Mouse (Mus musculus): Measurements from ENCODE around the gene Dnajc12. TPM values are rescaled to one million over a fixed set of nuclear protein-coding genes. Genes with fewer than 3 reads are reported as not detected.
"Not testable (repeated sequence)": the region's sequence is repeated elsewhere in the genome, so short reads cannot be mapped to it uniquely, and the experiment has no call there.

Dnajc12 gene
- polyA plus RNA-seq, 2 experiments = 8.3 to 20.1 TPM

GRCm38 (mm10) chr10:63338914-63339643 lies 43.2 kb upstream of the Dnajc12 start:
- ATAC-seq (ENCODE audit: insufficient read depth) = peak; percentile 96
- peak; percentile 83 to 88 (median 84) for DNase-seq (ENCODE audit: low read depth in 3 of 3, low spot score in 3 of 3)
- Histone ChIP-seq H3K4me3 (ENCODE audit: insufficient read depth in 1 of 2, low read depth in 2 of 2, low read length in 2 of 2) (peak overlapping the region; percentile 79 to 99), H3K9ac (replicated peaks) (peak overlapping the region; percentile 91), H3K9me3 (ENCODE audit: control insufficient read depth, low read length) (no peaks in the 10 kb centered on the region), H3K4me1 (replicated peaks; ENCODE audit: control insufficient read depth in 2 of 2, insufficient read depth in 2 of 2, low read length in 1 of 2) (peaks cover 17 to 18% of the 10 kb centered on the region in 2 experiments), H3K36me3 (replicated peaks; ENCODE audit: control insufficient read depth, insufficient read depth, low read depth) (peaks cover 16% of the 10 kb centered on the region), H3K27ac (peak overlapping the region; percentile 64), H3K27me3 (ENCODE audit: control insufficient read depth, insufficient read depth, low read length) (no peaks in the 10 kb centered on the region), H3K4me2 (ENCODE audit: low read depth) (peak overlapping the region; percentile 91)
- no peak for TF ChIP-seq EP300 (IDR thresholded peaks at IDR 0.05; ENCODE audit: low read depth)
- TF ChIP-seq CTCF (IDR thresholded peaks at IDR 0.05; ENCODE audit: low read depth) = no peak; the same call in 1 of the 2 replicates
- WGBS (ENCODE audit: insufficient replicate concordance) = 1% methylated on average over 62 of the region's 74 CpGs

GRCm38 (mm10) chr10:63341351-63341750 lies 40.9 kb upstream of the Dnajc12 start:
- DNase-seq (ENCODE audit: low read depth in 3 of 3, low spot score in 3 of 3) = no peak
- Histone ChIP-seq H3K4me2 (ENCODE audit: low read depth) (no peak overlapping the region), H3K4me1 (replicated peaks; ENCODE audit: control insufficient read depth in 2 of 2, insufficient read depth in 2 of 2, low read length in 1 of 2) (peaks cover 17% of the 10 kb centered on the region in 2 experiments), H3K9me3 (ENCODE audit: control insufficient read depth, low read length) (no peaks in the 10 kb centered on the region), H3K27me3 (ENCODE audit: control insufficient read depth, insufficient read depth, low read length) (no peaks in the 10 kb centered on the region), H3K27ac (no peak overlapping the region), H3K4me3 (ENCODE audit: insufficient read depth in 1 of 2, low read depth in 2 of 2, low read length in 2 of 2) (no peak overlapping the region), H3K9ac (replicated peaks) (no peak overlapping the region), H3K36me3 (replicated peaks; ENCODE audit: control insufficient read depth, insufficient read depth, low read depth) (peaks cover under 1% of the 10 kb centered on the region; the same call in 1 of the 2 replicates)
- no peak for ATAC-seq (ENCODE audit: insufficient read depth)
- no peak for TF ChIP-seq EP300 (IDR thresholded peaks at IDR 0.05; ENCODE audit: low read depth)
- no peak for TF ChIP-seq CTCF (IDR thresholded peaks at IDR 0.05; ENCODE audit: low read depth)
- 29% methylated on average over 2 of the region's 2 CpGs for WGBS (ENCODE audit: insufficient replicate concordance)

GRCm38 (mm10) chr10:63344751-63345150 lies 37.5 kb upstream of the Dnajc12 start:
- 79% methylated on average over 3 of the region's 3 CpGs for WGBS (ENCODE audit: insufficient replicate concordance)
- ATAC-seq (ENCODE audit: insufficient read depth) (no peak), DNase-seq (ENCODE audit: low read depth in 3 of 3, low spot score in 3 of 3) (no peak)
- Histone ChIP-seq H3K9me3 (ENCODE audit: control insufficient read depth, low read length) (no peaks in the 10 kb centered on the region), H3K4me1 (replicated peaks; ENCODE audit: control insufficient read depth in 2 of 2, insufficient read depth in 2 of 2, low read length in 1 of 2) (peaks cover 3 to 4% of the 10 kb centered on the region in 2 experiments; a peak in 3 of 4 replicates), H3K27ac (no peak overlapping the region), H3K4me2 (ENCODE audit: low read depth) (no peak overlapping the region), H3K36me3 (replicated peaks; ENCODE audit: control insufficient read depth, insufficient read depth, low read depth) (no peaks in the 10 kb centered on the region), H3K27me3 (ENCODE audit: control insufficient read depth, insufficient read depth, low read length) (no peaks in the 10 kb centered on the region), H3K9ac (replicated peaks) (no peak overlapping the region), H3K4me3 (ENCODE audit: insufficient read depth in 1 of 2, low read depth in 2 of 2, low read length in 2 of 2) (no peak overlapping the region)
- TF ChIP-seq CTCF (IDR thresholded peaks at IDR 0.05; ENCODE audit: low read depth) (no peak), EP300 (IDR thresholded peaks at IDR 0.05; ENCODE audit: low read depth) (no peak)

- Histone ChIP-seq H3K4me2 (ENCODE audit: low read depth) (no peak overlapping the region), H3K27ac (no peak overlapping the region), H3K4me3 (ENCODE audit: insufficient read depth in 1 of 2, low read depth in 2 of 2, low read length in 2 of 2) (no peak overlapping the region), H3K9me3 (ENCODE audit: control insufficient read depth, low read length) (no peaks in the 10 kb centered on the region), H3K27me3 (ENCODE audit: control insufficient read depth, insufficient read depth, low read length) (no peaks in the 10 kb centered on the region), H3K4me1 (replicated peaks; ENCODE audit: control insufficient read depth in 2 of 2, insufficient read depth in 2 of 2, low read length in 1 of 2) (no peaks in the 10 kb centered on the region), H3K9ac (replicated peaks) (no peak overlapping the region), H3K36me3 (replicated peaks; ENCODE audit: control insufficient read depth, insufficient read depth, low read depth) (no peaks in the 10 kb centered on the region)
- no peak for DNase-seq (ENCODE audit: low read depth in 3 of 3, low spot score in 3 of 3)
- 53% methylated on average over 3 of the region's 3 CpGs for WGBS (ENCODE audit: insufficient replicate concordance)
- no peak for ATAC-seq (ENCODE audit: insufficient read depth)
- TF ChIP-seq EP300 (IDR thresholded peaks at IDR 0.05; ENCODE audit: low read depth) (no peak), CTCF (IDR thresholded peaks at IDR 0.05; ENCODE audit: low read depth) (no peak)
Observed at GRCm38 (mm10) chr10:63348291-63348690, 34.0 kb upstream of the Dnajc12 start.

- no peaks in the 10 kb centered on the region for H3K36me3 ChIP-seq (replicated peaks; ENCODE audit: control insufficient read depth, insufficient read depth, low read depth)
- H3K4me1 ChIP-seq (replicated peaks; ENCODE audit: control insufficient read depth in 2 of 2, insufficient read depth in 2 of 2, low read length in 1 of 2) = no peaks in the 10 kb centered on the region
- no peak overlapping the region for H3K4me3 ChIP-seq (ENCODE audit: insufficient read depth in 1 of 2, low read depth in 2 of 2, low read length in 2 of 2)
- TF ChIP-seq CTCF (IDR thresholded peaks at IDR 0.05; ENCODE audit: low read depth) (no peak), EP300 (IDR thresholded peaks at IDR 0.05; ENCODE audit: low read depth) (no peak)
- ATAC-seq (ENCODE audit: insufficient read depth) = no peak
- H3K27ac ChIP-seq = no peak overlapping the region
- no peaks in the 10 kb centered on the region for H3K9me3 ChIP-seq (ENCODE audit: control insufficient read depth, low read length)
- no peak overlapping the region for H3K9ac ChIP-seq (replicated peaks)
- WGBS (ENCODE audit: insufficient replicate concordance) = 78% methylated on average over 7 of the region's 7 CpGs
- no peak for DNase-seq (ENCODE audit: low read depth in 3 of 3, low spot score in 3 of 3)
- H3K4me2 ChIP-seq (ENCODE audit: low read depth) = no peak overlapping the region
- no peaks in the 10 kb centered on the region for H3K27me3 ChIP-seq (ENCODE audit: control insufficient read depth, insufficient read depth, low read length)
Observed at GRCm38 (mm10) chr10:63350666-63351065, 31.6 kb upstream of the Dnajc12 start.

- H3K9ac ChIP-seq (replicated peaks); H3K4me1 ChIP-seq (replicated peaks; ENCODE audit: control insufficient read depth in 2 of 2, insufficient read depth in 2 of 2, low read length in 1 of 2); H3K27me3 ChIP-seq (ENCODE audit: control insufficient read depth, insufficient read depth, low read length); H3K27ac ChIP-seq; DNase-seq (ENCODE audit: low read depth in 3 of 3, low spot score in 3 of 3); ATAC-seq (ENCODE audit: insufficient read depth); H3K4me2 ChIP-seq (ENCODE audit: low read depth); H3K36me3 ChIP-seq (replicated peaks; ENCODE audit: control insufficient read depth, insufficient read depth, low read depth); H3K9me3 ChIP-seq (ENCODE audit: control insufficient read depth, low read length); H3K4me3 ChIP-seq (ENCODE audit: insufficient read depth in 1 of 2, low read depth in 2 of 2, low read length in 2 of 2): not testable (repeated sequence)
- WGBS (ENCODE audit: insufficient replicate concordance) = 78% methylated on average over 7 of the region's 7 CpGs
Observed at GRCm38 (mm10) chr10:63351099-63351498, 31.1 kb upstream of the Dnajc12 start.
